Mouse (Mus musculus) C2C12 (cell line): ENCODE results near the gene Gabrb3.

Experiments used
- CEBPB ChIP-seq: IDR thresholded peaks from one replicate; pipeline ENCODE4 v1.6.1; 2011; ENCODE audit warnings: low read depth, mild to moderate bottlenecking, control low read depth, moderate library complexity
- CTCF ChIP-seq: IDR thresholded peaks from one replicate; pipeline ENCODE4 v1.5.1; 2011; ENCODE audit not compliant: control insufficient read depth, insufficient read depth, insufficient read length
- MYOD1 ChIP-seq: IDR thresholded peaks from one replicate; pipeline ENCODE4 v1.6.1; 2011; ENCODE audit warnings: low read depth; ENCODE audit not compliant: control insufficient read depth, insufficient read length
- MYOG ChIP-seq: IDR thresholded peaks from one replicate; pipeline ENCODE4 v1.6.1; 2011; ENCODE audit not compliant: control insufficient read depth, insufficient read length; ENCODE audit errors: extremely low read depth
- USF1 ChIP-seq: IDR thresholded peaks from one replicate; pipeline ENCODE4 v1.6.1; 2011; ENCODE audit warnings: low read depth, mild to moderate bottlenecking, control low read depth, moderate library complexity

- TF ChIP-seq CTCF: no peak
- no peak for TF ChIP-seq CEBPB
- TF ChIP-seq USF1: no peak
- TF ChIP-seq MYOG: no peak
- no peak for TF ChIP-seq MYOD1
Observed at GRCm38 (mm10) chr7:57390046-57390445, 29.4 kb upstream of the Gabrb3 start.
